15 mouse cellular contexts compared by ENCODE assay signal in the genomic region with DNA sequence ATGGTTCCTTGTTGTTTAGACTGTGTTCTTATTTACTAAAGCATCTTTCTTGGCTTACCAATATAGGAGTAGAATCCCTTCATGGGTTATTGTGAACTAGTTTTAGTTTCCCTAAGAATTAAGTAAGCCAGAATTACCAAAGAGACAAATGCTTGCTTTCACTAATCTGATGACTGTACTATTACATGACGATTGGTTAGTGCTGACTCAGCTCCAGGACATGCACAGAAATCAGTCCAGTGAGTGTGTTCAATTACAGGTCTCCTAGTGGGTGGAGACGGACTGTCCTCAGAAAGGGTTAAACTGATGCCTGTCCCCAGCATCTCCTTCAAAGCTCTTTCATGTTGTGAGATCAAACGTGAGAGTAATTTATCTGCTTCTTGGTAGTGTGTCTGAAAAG.
"Had no signal": no experiment of that assay in that cellular context is flagged by ENCODE, and none has a peak within 500 bp of the region (broad histone marks: within the 10 kb centered on the region; RNA-seq: fewer than 3 reads in every experiment).

No protein-coding gene starts in this region.

- DNase-seq: retina, postnatal 1 day; right cerebral cortex, adult 18-20 months; right cerebral cortex, postnatal 14 days; right cerebral cortex, postnatal 25 days; right cerebral cortex, postnatal 4 days; spleen, adult 18-20 months; thymus, adult 18-20 months; thymus, adult 2 months; thymus, postnatal 14 days; thymus, postnatal 25 days; thymus, postnatal 36 days; thymus, postnatal 4 days had no signal

- H3K27me3 ChIP-seq: neural tube, embryonic 15.5 days; stomach, embryonic 15.5 days had no signal

- H3K36me3 ChIP-seq: neural tube, embryonic 15.5 days; stomach, embryonic 15.5 days had no signal

- H3K9me3 ChIP-seq: neural tube, embryonic 15.5 days; stomach, embryonic 15.5 days had no signal

- H3K4me1 ChIP-seq: neural tube, embryonic 15.5 days; stomach, embryonic 15.5 days had no signal

- H3K4me2 ChIP-seq: neural tube, embryonic 15.5 days; stomach, embryonic 15.5 days had no signal

- H3K4me3 ChIP-seq: neural tube, embryonic 15.5 days; stomach, embryonic 15.5 days had no signal

- H3K27ac ChIP-seq: neural tube, embryonic 15.5 days; stomach, embryonic 15.5 days; stomach, postnatal 0 days had no signal

- H3K9ac ChIP-seq: neural tube, embryonic 15.5 days; stomach, embryonic 15.5 days had no signal
